Mouse (Mus musculus) frontal cortex, adult 2 months (tissue): ENCODE measurements around the gene Gm20873. TPM values are rescaled to one million over a fixed set of nuclear protein-coding genes. Genes with fewer than 3 reads are reported as not detected.
"Not testable (repeated sequence)": the region's sequence is repeated elsewhere in the genome, so short reads cannot be mapped to it uniquely, and the experiment has no call there.

Experiments used
- DNase-seq, 2 experiments: peaks; one replicate each; pipeline ENCODE4 v3.0.0; 2022; ENCODE audit warnings: low spot score in 1 of 2; ENCODE audit errors: extremely low spot score in 1 of 2
- polyA plus RNA-seq: library from polyadenylated mRNA; depleted of rRNA; stranded (reverse); fragments of >200 nt; gene quantifications from 2 replicates; pipeline ENCODE4 v1.2.3, GENCODE M21; 2012; rRNA removed

Gm20873 gene
- polyA plus RNA-seq = not detected in 2 replicates

GRCm38 (mm10) chrY:6266798-6267197 lies at the start of gene Gm20873:
Gene Gm20873, plus strand, starts transcription at chrY:6267098.
- not testable (repeated sequence) for DNase-seq

GRCm38 (mm10) chrY:6237895-6238294 lies 29.0 kb upstream of the Gm20873 start, which contains the start of gene Gm21746:
Gene Gm21746, minus strand, starts transcription at chrY:6237995.
- DNase-seq = not testable (repeated sequence)

Other genes starting within 250 kb of the Gm20873 start
- gene Gm21746, start 29.1 kb upstream of the Gm20873 start, polyA plus RNA-seq = not detected in 2 replicates